8 mouse cellular contexts compared by ENCODE assay signal in the genomic region with DNA sequence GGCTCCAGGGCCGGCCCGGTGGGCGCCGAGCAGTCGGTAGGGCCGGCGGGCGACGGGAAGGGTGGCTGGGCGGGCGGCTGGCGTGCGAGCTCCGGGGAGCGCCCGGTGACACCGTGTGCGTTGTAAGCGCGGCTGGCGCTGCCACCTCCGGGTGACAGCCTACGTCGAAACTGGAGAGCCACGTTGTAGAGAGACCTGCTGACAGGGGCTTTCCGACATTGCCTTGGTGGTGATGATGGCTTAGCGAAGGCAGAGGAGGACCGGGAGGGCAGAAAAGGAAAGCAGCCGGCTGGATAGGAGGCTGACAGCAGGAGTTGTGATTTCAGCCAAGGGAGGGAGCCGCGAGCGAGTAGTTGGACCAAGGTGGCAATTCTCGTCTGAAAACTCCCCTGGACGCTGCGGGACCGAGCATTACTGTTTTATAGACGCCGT. TPM values are rescaled to one million over a fixed set of nuclear protein-coding genes. Genes with fewer than 3 reads are reported as not detected.
A peak's percentile ranks its signal among the peaks of the same experiment; 100 is the strongest.
DNase-seq lines count a peak whose midpoint lies in the region; ATAC-seq and TF ChIP-seq lines count a peak whose summit lies in the region.

No protein-coding gene starts in this region.

- H3K9me3 ChIP-seq in neural tube, embryonic 11.5 days (ENCODE audit: control insufficient read depth, low read length): no peaks in the 10 kb centered on the region
- no peaks in the 10 kb centered on the region for H3K9me3 ChIP-seq in heart, postnatal 0 days (replicated peaks; ENCODE audit: control insufficient read depth, low read length)
- H3K9me3 ChIP-seq in liver, embryonic 13.5 days (replicated peaks): no peaks in the 10 kb centered on the region
- H3K9me3 ChIP-seq in neural tube, embryonic 12.5 days: no peaks in the 10 kb centered on the region

- H3K9ac ChIP-seq in neural tube, embryonic 11.5 days (ENCODE audit: low read length): peak overlapping the region; percentile 84
- peak overlapping the region; percentile 86 for H3K9ac ChIP-seq in heart, postnatal 0 days (replicated peaks; ENCODE audit: low read depth, low read length)
- peak overlapping the region; percentile 86 for H3K9ac ChIP-seq in liver, embryonic 13.5 days
- peak overlapping the region; percentile 88 for H3K9ac ChIP-seq in neural tube, embryonic 12.5 days

- TF ChIP-seq CTCF in heart, postnatal 0 days (IDR thresholded peaks at IDR 0.05; ENCODE audit: low read depth): no peak

- intact Hi-C loops in gastrocnemius, postnatal 36 days (cut with DNase I): no loop called here

- TF ChIP-seq EP300 in heart, postnatal 0 days (IDR thresholded peaks at IDR 0.05; ENCODE audit: low read depth): no peak

- H3K4me1 ChIP-seq in neural tube, embryonic 11.5 days (ENCODE audit: control insufficient read depth, insufficient read depth, low read length): peaks cover 7% of the 10 kb centered on the region
- H3K4me1 ChIP-seq in heart, postnatal 0 days (ENCODE audit: control insufficient read depth, insufficient read depth): peaks cover 16% of the 10 kb centered on the region
- H3K4me1 ChIP-seq in liver, embryonic 13.5 days (replicated peaks): peaks cover 30% of the 10 kb centered on the region
- peaks cover 12% of the 10 kb centered on the region for H3K4me1 ChIP-seq in neural tube, embryonic 12.5 days

- H3K4me3 ChIP-seq in neural tube, embryonic 11.5 days (ENCODE audit: low read depth, low read length): peak overlapping the region; percentile 80
- peak overlapping the region; percentile 86 for H3K4me3 ChIP-seq in heart, postnatal 0 days (ENCODE audit: low read depth, low read length)
- H3K4me3 ChIP-seq in liver, embryonic 13.5 days (replicated peaks): peak overlapping the region; percentile 90
- H3K4me3 ChIP-seq in neural tube, embryonic 12.5 days: peak overlapping the region; percentile 97

- no peaks in the 10 kb centered on the region; the same call in none of the 2 replicates for H3K36me3 ChIP-seq in neural tube, embryonic 11.5 days (ENCODE audit: control insufficient read depth, insufficient read depth, low read length)
- peaks cover 8% of the 10 kb centered on the region; the same call in 1 of the 2 replicates for H3K36me3 ChIP-seq in heart, postnatal 0 days (replicated peaks; ENCODE audit: control insufficient read depth, insufficient read depth, low read length)
- H3K36me3 ChIP-seq in liver, embryonic 13.5 days: peaks cover 13% of the 10 kb centered on the region
- H3K36me3 ChIP-seq in neural tube, embryonic 12.5 days: peaks cover 6% of the 10 kb centered on the region; the same call in 1 of the 2 replicates

- no peak for ATAC-seq in neural tube, embryonic 11.5 days (ENCODE audit: insufficient read depth, low FRiP score, low TSS enrichment)
- ATAC-seq in heart, postnatal 0 days (ENCODE audit: insufficient read depth, low read depth): peak; percentile 66
- peak; percentile 82 for ATAC-seq in liver, embryonic 13.5 days (ENCODE audit: low read depth)
- ATAC-seq in neural tube, embryonic 12.5 days (ENCODE audit: low FRiP score, low read depth): no peak; the same call in none of the 2 replicates

- no peak for DNase-seq in neural tube, embryonic 11.5 days (ENCODE audit: low spot score)
- DNase-seq in neural tube, embryonic 10.5 days (ENCODE audit: extremely low spot score, low spot score): no peak
- peak; percentile 34 for DNase-seq in c-Kit-positive CD71-positive TER-119-positive erythroid progenitor cells, embryonic 14.5 days (ENCODE audit: low spot score)
- peak; percentile 42 for DNase-seq in heart, postnatal 0 days (ENCODE audit: low spot score)
- no peak for DNase-seq in liver, embryonic 13.5 days
- DNase-seq in gastrocnemius, postnatal 36 days: no peak
- no peak for DNase-seq in left cerebral cortex, adult 11 months (ENCODE audit: low spot score)

- 0% methylated on average over 38 of the region's 38 CpGs for WGBS in neural tube, embryonic 11.5 days
- under 1% methylated on average over 38 of the region's 38 CpGs for WGBS in heart, postnatal 0 days
- WGBS in liver, embryonic 13.5 days (ENCODE audit: insufficient replicate concordance): under 1% methylated on average over 38 of the region's 38 CpGs
- under 1% methylated on average over 38 of the region's 38 CpGs for WGBS in neural tube, embryonic 12.5 days

- no peaks in the 10 kb centered on the region for H3K27me3 ChIP-seq in neural tube, embryonic 11.5 days (ENCODE audit: control insufficient read depth, insufficient read depth, low read length)
- no peaks in the 10 kb centered on the region for H3K27me3 ChIP-seq in heart, postnatal 0 days (ENCODE audit: control insufficient read depth, insufficient read depth, low read length)
- H3K27me3 ChIP-seq in liver, embryonic 13.5 days: no peaks in the 10 kb centered on the region
- H3K27me3 ChIP-seq in neural tube, embryonic 12.5 days (replicated peaks): no peaks in the 10 kb centered on the region

- H3K27ac ChIP-seq in neural tube, embryonic 11.5 days (ENCODE audit: low read depth, low read length): peak overlapping the region; percentile 36; the same call in 1 of the 2 replicates
- peak overlapping the region; percentile 87 for H3K27ac ChIP-seq in heart, postnatal 0 days (ENCODE audit: low read depth)
- H3K27ac ChIP-seq in liver, embryonic 13.5 days: peak overlapping the region; percentile 81
- H3K27ac ChIP-seq in neural tube, embryonic 12.5 days: peak overlapping the region; percentile 53; the same call in 1 of the 2 replicates

- peak overlapping the region; percentile 75 for H3K4me2 ChIP-seq in neural tube, embryonic 11.5 days (ENCODE audit: low read depth)
- peak overlapping the region; percentile 90 for H3K4me2 ChIP-seq in heart, postnatal 0 days (ENCODE audit: low read depth, low read length)
- peak overlapping the region; percentile 86 for H3K4me2 ChIP-seq in liver, embryonic 13.5 days
- H3K4me2 ChIP-seq in neural tube, embryonic 12.5 days (replicated peaks): peak overlapping the region; percentile 92

RNA-seq across cellular contexts. Expression of a gene that starts 0.7 kb away (rescaled TPM):
- polyA plus RNA-seq in neural tube, embryonic 11.5 days (2014; fragmentation: Nextera tagmentation; extraction: Ambion mirVana): 51.4 and 53.0 TPM in 2 replicates
- 76.8 and 220 TPM in 2 replicates for total RNA-seq in heart, postnatal 0 days (2014; rRNA removed; ENCODE audit: low replicate concordance)
- 36.1 and 40.8 TPM in 2 replicates for polyA plus RNA-seq in heart, postnatal 0 days (2015; fragmentation: Nextera tagmentation; extraction: Ambion mirVana)
- 21.3 and 24.9 TPM in 2 replicates for polyA plus RNA-seq in liver, embryonic 13.5 days (2015; fragmentation: Nextera tagmentation; extraction: Ambion mirVana)
- polyA plus RNA-seq in neural tube, embryonic 12.5 days (2016; fragmentation: Nextera tagmentation; extraction: Ambion mirVana): 46.3 and 48.7 TPM in 2 replicates
- 10 to 100 TPM; 45.9 to 46.6 TPM for total RNA-seq in gastrocnemius, postnatal 36 days (2021)

RNA-seq across cellular contexts. Expression of a gene that starts 14.8 kb away (rescaled TPM):
- polyA plus RNA-seq in neural tube, embryonic 11.5 days (2014; fragmentation: Nextera tagmentation; extraction: Ambion mirVana): 13.3 and 13.6 TPM in 2 replicates
- total RNA-seq in heart, postnatal 0 days (2014; rRNA removed; ENCODE audit: low replicate concordance): 4.0 and 6.0 TPM in 2 replicates
- 9.1 and 10.3 TPM in 2 replicates for polyA plus RNA-seq in heart, postnatal 0 days (2015; fragmentation: Nextera tagmentation; extraction: Ambion mirVana)
- 6.8 TPM in 2 replicates for polyA plus RNA-seq in liver, embryonic 13.5 days (2015; fragmentation: Nextera tagmentation; extraction: Ambion mirVana)
- 12.9 and 13.5 TPM in 2 replicates for polyA plus RNA-seq in neural tube, embryonic 12.5 days (2016; fragmentation: Nextera tagmentation; extraction: Ambion mirVana)
- 1 to 10 TPM; 2.6 to 2.9 TPM for total RNA-seq in gastrocnemius, postnatal 36 days (2021)

RNA-seq across cellular contexts. Expression of a gene that starts 22.8 kb away (rescaled TPM):
- 34.6 and 35.9 TPM in 2 replicates for polyA plus RNA-seq in neural tube, embryonic 11.5 days (2014; fragmentation: Nextera tagmentation; extraction: Ambion mirVana)
- 10.5 and 12.9 TPM in 2 replicates for total RNA-seq in heart, postnatal 0 days (2014; rRNA removed; ENCODE audit: low replicate concordance)
- polyA plus RNA-seq in heart, postnatal 0 days (2015; fragmentation: Nextera tagmentation; extraction: Ambion mirVana): 10.8 and 11.2 TPM in 2 replicates
- 11.4 and 13.8 TPM in 2 replicates for polyA plus RNA-seq in liver, embryonic 13.5 days (2015; fragmentation: Nextera tagmentation; extraction: Ambion mirVana)
- 28.7 and 29.5 TPM in 2 replicates for polyA plus RNA-seq in neural tube, embryonic 12.5 days (2016; fragmentation: Nextera tagmentation; extraction: Ambion mirVana)
- total RNA-seq in gastrocnemius, postnatal 36 days (2021): 10 to 100 TPM; 22.1 to 24.6 TPM

RNA-seq across cellular contexts. Expression of a gene that starts 40.5 kb away (rescaled TPM):
- 664 and 680 TPM in 2 replicates for polyA plus RNA-seq in neural tube, embryonic 11.5 days (2014; fragmentation: Nextera tagmentation; extraction: Ambion mirVana)
- 89.7 and 126 TPM in 2 replicates for total RNA-seq in heart, postnatal 0 days (2014; rRNA removed; ENCODE audit: low replicate concordance)
- polyA plus RNA-seq in heart, postnatal 0 days (2015; fragmentation: Nextera tagmentation; extraction: Ambion mirVana): 202 and 213 TPM in 2 replicates
- polyA plus RNA-seq in liver, embryonic 13.5 days (2015; fragmentation: Nextera tagmentation; extraction: Ambion mirVana): 356 and 422 TPM in 2 replicates
- 499 and 510 TPM in 2 replicates for polyA plus RNA-seq in neural tube, embryonic 12.5 days (2016; fragmentation: Nextera tagmentation; extraction: Ambion mirVana)
- 100 to 1,000 TPM; 102 to 106 TPM for total RNA-seq in gastrocnemius, postnatal 36 days (2021)

Comparison
In these comparisons a context has a peak if more than half of its experiments do, and no peak if none do; other contexts are left out.
1. ATAC-seq: peak in heart, postnatal 0 days (single experiment) and liver, embryonic 13.5 days (single experiment); none in neural tube, embryonic 11.5 days (single experiment) and neural tube, embryonic 12.5 days (single experiment).
2. DNase-seq: peak in c-Kit-positive CD71-positive TER-119-positive erythroid progenitor cells, embryonic 14.5 days (single experiment) and heart, postnatal 0 days (single experiment); none in neural tube, embryonic 11.5 days (single experiment), neural tube, embryonic 10.5 days (single experiment), liver, embryonic 13.5 days (single experiment), gastrocnemius, postnatal 36 days (0 of 2) and left cerebral cortex, adult 11 months (single experiment).
3. H3K27ac ChIP-seq: peak in every context shown above with its lines; median percentile 87 in heart, postnatal 0 days; 81 in liver, embryonic 13.5 days; 53 in neural tube, embryonic 12.5 days; 36 in neural tube, embryonic 11.5 days.
4. Peak in every context shown above with its lines, with median percentiles within 50 percentile points of each other: H3K4me2 ChIP-seq, H3K4me3 ChIP-seq and H3K9ac ChIP-seq.